Mouse (Mus musculus) midbrain, embryonic 16.5 days (tissue): ENCODE data around the gene Trpv1. TPM values are rescaled to one million over a fixed set of nuclear protein-coding genes. Genes with fewer than 3 reads are reported as not detected.

Source experiments
- ATAC-seq: fragments of 200-750 bp; cut with Nextera tagmentation; 2 replicates; pipeline ENCODE4 v1.8.0; 2017; ENCODE audit warnings: moderate TSS enrichment
- H3K27ac ChIP-seq: fragments of 300-500 bp; sonication (generic); 2 replicates; pipeline ENCODE4 v1.5.1; 2014; ENCODE audit warnings: mild to moderate bottlenecking, low read length, mixed read lengths
- H3K27me3 ChIP-seq: fragments of 300-500 bp; sonication (generic); 2 replicates; pipeline ENCODE4 v1.6.1; 2014; ENCODE audit warnings: low read depth, low read length, mixed read lengths; ENCODE audit not compliant: control insufficient read depth, insufficient read depth
- H3K36me3 ChIP-seq: fragments of 300-500 bp; sonication (generic); 2 replicates; pipeline ENCODE4 v1.6.1; 2014; ENCODE audit warnings: mild to moderate bottlenecking, low read length, moderate library complexity, mixed read lengths; ENCODE audit not compliant: control insufficient read depth, insufficient read depth
- H3K4me1 ChIP-seq: fragments of 300-500 bp; sonication (generic); 2 replicates; pipeline ENCODE4 v1.6.1; 2014; ENCODE audit warnings: mild to moderate bottlenecking, low read length, mixed read lengths; ENCODE audit not compliant: control insufficient read depth, insufficient read depth
- H3K4me2 ChIP-seq: fragments of 300-500 bp; sonication (generic); 2 replicates; pipeline ENCODE4 v1.6.1; 2014; ENCODE audit warnings: mild to moderate bottlenecking, low read length, mixed read lengths
- H3K4me3 ChIP-seq: fragments of 300-500 bp; sonication (generic); 2 replicates; pipeline ENCODE4 v1.5.1; 2014; ENCODE audit warnings: low read depth, mild to moderate bottlenecking, low read length, moderate library complexity, mixed read lengths
- H3K9ac ChIP-seq: fragments of 300-500 bp; sonication (generic); 2 replicates; pipeline ENCODE4 v1.6.1; 2014; ENCODE audit warnings: low read depth, low read length, mixed read lengths
- H3K9me3 ChIP-seq: fragments of 300-500 bp; sonication (generic); replicated peaks from 2 replicates; pipeline ENCODE4 v1.6.1; 2014; ENCODE audit warnings: mild to moderate bottlenecking, low read length, mixed read lengths; ENCODE audit not compliant: control insufficient read depth, poor library complexity, severe bottlenecking
- WGBS: fragments of 180-500 bp; shearing (Covaris S2); extraction: QIAGEN DNeasy Blood & Tissue Kit; methylation state at CpG from one replicate; pipeline ENCODE4 v1.1.7; 2014; 5-methylcytosine and 5-hydroxymethylcytosine counted together
- polyA plus RNA-seq: library from polyadenylated mRNA; unstranded; fragments of >200 nt; fragmentation: Nextera tagmentation; extraction: Ambion mirVana; gene quantifications from 2 replicates; pipeline ENCODE4 v1.2.1, GENCODE M21; 2015

Trpv1 gene
- polyA plus RNA-seq, 1 experiment from 2014 or later, result 0.38 TPM

- no peaks in the 10 kb centered on the region for H3K9me3 ChIP-seq
- H3K4me1 ChIP-seq, result peaks cover 3% of the 10 kb centered on the region; the same call in 1 of the 2 replicates
- no peak overlapping the region for H3K9ac ChIP-seq
- H3K27me3 ChIP-seq, result no peaks in the 10 kb centered on the region
- H3K4me2 ChIP-seq, result no peak overlapping the region
- no peak overlapping the region for H3K27ac ChIP-seq
- ATAC-seq, result no peak
- H3K4me3 ChIP-seq, result no peak overlapping the region
- no peaks in the 10 kb centered on the region for H3K36me3 ChIP-seq
Measured at GRCm38 (mm10) chr11:73284351-73284750, 50.3 kb downstream of the Trpv1 start.

GRCm38 (mm10) chr11:73289621-73290020, 55.5 kb downstream of the Trpv1 start:
- no peaks in the 10 kb centered on the region for H3K4me1 ChIP-seq
- H3K4me2 ChIP-seq, result no peak overlapping the region
- no peaks in the 10 kb centered on the region for H3K36me3 ChIP-seq
- H3K9me3 ChIP-seq, result no peaks in the 10 kb centered on the region
- H3K4me3 ChIP-seq, result no peak overlapping the region
- H3K27me3 ChIP-seq, result no peaks in the 10 kb centered on the region
- H3K27ac ChIP-seq, result no peak overlapping the region
- WGBS, result 93% methylated on average over 1 of the region's 1 CpGs
- ATAC-seq, result no peak
- no peak overlapping the region for H3K9ac ChIP-seq

DNA sequence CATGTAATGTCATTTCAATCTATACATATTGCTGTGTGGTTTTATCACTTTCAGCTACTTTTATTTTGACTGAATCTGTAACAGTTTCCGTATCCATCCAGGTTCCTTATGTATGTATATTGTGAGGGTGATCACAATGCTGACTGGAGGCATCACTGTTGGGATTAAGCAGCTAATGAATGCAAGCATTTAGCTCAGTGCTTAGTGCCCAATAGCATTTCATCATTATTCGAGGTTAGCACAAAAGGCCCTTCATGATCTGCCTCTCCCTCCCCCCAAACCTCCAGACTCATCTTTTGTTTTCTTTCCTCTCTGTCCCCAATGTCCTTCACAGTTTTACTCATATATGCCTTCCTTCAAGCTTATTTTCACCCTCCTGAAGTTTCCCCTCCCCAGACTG, 69.0 kb downstream of the Trpv1 start:
- no peaks in the 10 kb centered on the region for H3K36me3 ChIP-seq
- H3K9me3 ChIP-seq, result no peaks in the 10 kb centered on the region
- H3K4me2 ChIP-seq, result no peak overlapping the region
- H3K27me3 ChIP-seq, result no peaks in the 10 kb centered on the region
- H3K4me1 ChIP-seq, result no peaks in the 10 kb centered on the region
- H3K27ac ChIP-seq, result no peak overlapping the region
- 14% methylated on average over 2 of the region's 2 CpGs for WGBS
- no peak for ATAC-seq
- H3K4me3 ChIP-seq, result no peak overlapping the region
- H3K9ac ChIP-seq, result no peak overlapping the region

Other genes starting within 250 kb of the Trpv1 start
- 0.30 and 0.48 TPM in 2 replicates for gene P2rx1, start 235.2 kb upstream of the Trpv1 start, polyA plus RNA-seq
- 31.9 and 33.6 TPM in 2 replicates for gene Camkk1, start 215.3 kb upstream of the Trpv1 start, polyA plus RNA-seq
- gene Ncbp3, start 186.5 kb upstream of the Trpv1 start, polyA plus RNA-seq, result 9.8 and 12.1 TPM in 2 replicates
- gene Itgae, start 143.7 kb upstream of the Trpv1 start, polyA plus RNA-seq, result 0.24 and 0.25 TPM in 2 replicates
- gene Haspin, start 96.0 kb upstream of the Trpv1 start, polyA plus RNA-seq, result 1.6 and 2.1 TPM in 2 replicates
- gene P2rx5, start 73.9 kb upstream of the Trpv1 start, polyA plus RNA-seq, result 0.29 and 0.42 TPM in 2 replicates
- 127 and 133 TPM in 2 replicates for gene Emc6, start 57.3 kb upstream of the Trpv1 start, polyA plus RNA-seq
- gene Tax1bp3, start 57.2 kb upstream of the Trpv1 start, polyA plus RNA-seq, result 132 and 145 TPM in 2 replicates
- 18.6 and 20.1 TPM in 2 replicates for gene Ctns, start 35.2 kb upstream of the Trpv1 start, polyA plus RNA-seq
- gene Shpk, start 34.8 kb upstream of the Trpv1 start, polyA plus RNA-seq, result 2.1 and 2.4 TPM in 2 replicates
- 0.19 and 0.31 TPM in 2 replicates for gene Trpv3, start 33.1 kb downstream of the Trpv1 start, polyA plus RNA-seq
- gene Aspa, start 95.3 kb downstream of the Trpv1 start, polyA plus RNA-seq, result 0.67 and 1.8 TPM in 2 replicates
- not detected in 2 replicates for gene Gm49340, start 95.4 kb downstream of the Trpv1 start, polyA plus RNA-seq
- 0.29 TPM in 1 of 2 replicates, not detected in the other for gene Spata22, start 95.4 kb downstream of the Trpv1 start, polyA plus RNA-seq
- gene Olfr20, start 116.5 kb downstream of the Trpv1 start, polyA plus RNA-seq, result not detected in 2 replicates
- gene Olfr376, start 137.0 kb downstream of the Trpv1 start, polyA plus RNA-seq, result not detected in 2 replicates
- not detected in 2 replicates for gene Olfr1, start 165.3 kb downstream of the Trpv1 start, polyA plus RNA-seq
- gene Olfr378, start 194.2 kb downstream of the Trpv1 start, polyA plus RNA-seq, result not detected in 2 replicates
- gene Olfr380, start 223.2 kb downstream of the Trpv1 start, polyA plus RNA-seq, result not detected in 2 replicates